Mouse (Mus musculus): ENCODE measurements around the gene Rbfox3. TPM values are rescaled to one million over a fixed set of nuclear protein-coding genes. Genes with fewer than 3 reads are reported as not detected.

The Rbfox3 gene
- polyA plus RNA-seq, 1 experiment = 163 TPM

- peaks cover 59% of the 10 kb centered on the region for H3K4me1 ChIP-seq (ENCODE audit: control insufficient read depth, insufficient read depth, low read length)
- H3K27me3 ChIP-seq (ENCODE audit: control insufficient read depth, insufficient read depth, low read length) = no peaks in the 10 kb centered on the region
- WGBS = 13% methylated on average over 15 of the region's 15 CpGs
- TF ChIP-seq CTCF (IDR thresholded peaks at IDR 0.05; ENCODE audit: borderline replicate concordance, insufficient read depth, low read depth, low read length) = no peak
- TF ChIP-seq POLR2A (IDR thresholded peaks at IDR 0.05; ENCODE audit: borderline replicate concordance, insufficient read depth, low read length) = no peak
- peak in 1 of 2 experiments; percentile 37 for DNase-seq
- no peak overlapping the region for H3K27ac ChIP-seq (ENCODE audit: insufficient read depth, low read length)
- H3K4me3 ChIP-seq (replicated peaks; ENCODE audit: insufficient read depth, low read depth, low read length) = no peak overlapping the region
These were observed 334.1 kb downstream of the Rbfox3 start for GRCm38 (mm10) chr11:118577271-118577670.

DNA sequence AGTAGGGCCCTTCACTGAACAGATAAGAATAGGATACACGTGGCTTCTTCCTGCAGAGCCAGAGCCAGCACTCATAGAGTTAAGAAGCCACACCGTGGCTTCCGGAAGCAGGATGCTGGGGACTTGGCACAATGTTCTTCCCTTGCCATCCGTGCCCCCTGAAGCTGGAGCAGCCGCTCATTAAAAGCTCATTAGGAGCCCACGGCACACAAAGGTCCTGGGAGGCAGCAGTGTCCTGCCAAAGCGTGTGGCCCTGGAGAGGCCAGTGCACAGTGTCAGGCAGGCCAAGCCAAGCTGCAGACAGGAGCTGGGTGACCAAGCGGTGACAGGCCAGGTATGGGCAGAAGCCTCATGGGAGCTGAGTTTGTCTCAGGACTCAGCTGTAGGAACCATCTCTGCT, 334.8 kb downstream of the Rbfox3 start:
- no peak for TF ChIP-seq CTCF (IDR thresholded peaks at IDR 0.05; ENCODE audit: borderline replicate concordance, insufficient read depth, low read depth, low read length)
- no peak for TF ChIP-seq POLR2A (IDR thresholded peaks at IDR 0.05; ENCODE audit: borderline replicate concordance, insufficient read depth, low read length)
- DNase-seq = peak; percentile 48 to 50
- Histone ChIP-seq H3K4me3 (replicated peaks; ENCODE audit: insufficient read depth, low read depth, low read length) (no peak overlapping the region), H3K27ac (ENCODE audit: insufficient read depth, low read length) (no peak overlapping the region), H3K4me1 (ENCODE audit: control insufficient read depth, insufficient read depth, low read length) (peaks cover 61% of the 10 kb centered on the region), H3K27me3 (ENCODE audit: control insufficient read depth, insufficient read depth, low read length) (no peaks in the 10 kb centered on the region)
- WGBS = 2% methylated on average over 8 of the region's 8 CpGs

- WGBS = 66% methylated on average over 5 of the region's 5 CpGs
- Histone ChIP-seq H3K27ac (ENCODE audit: insufficient read depth, low read length) (no peak overlapping the region), H3K4me3 (replicated peaks; ENCODE audit: insufficient read depth, low read depth, low read length) (no peak overlapping the region), H3K4me1 (ENCODE audit: control insufficient read depth, insufficient read depth, low read length) (peaks cover 59% of the 10 kb centered on the region), H3K27me3 (ENCODE audit: control insufficient read depth, insufficient read depth, low read length) (no peaks in the 10 kb centered on the region)
- TF ChIP-seq POLR2A (IDR thresholded peaks at IDR 0.05; ENCODE audit: borderline replicate concordance, insufficient read depth, low read length) = no peak
- TF ChIP-seq CTCF (IDR thresholded peaks at IDR 0.05; ENCODE audit: borderline replicate concordance, insufficient read depth, low read depth, low read length) = no peak
- DNase-seq = no peak
These were observed 337.0 kb downstream of the Rbfox3 start for GRCm38 (mm10) chr11:118574418-118574817.

- Histone ChIP-seq H3K27me3 (ENCODE audit: control insufficient read depth, insufficient read depth, low read length) (no peaks in the 10 kb centered on the region), H3K4me3 (replicated peaks; ENCODE audit: insufficient read depth, low read depth, low read length) (no peak overlapping the region), H3K27ac (ENCODE audit: insufficient read depth, low read length) (no peak overlapping the region), H3K4me1 (ENCODE audit: control insufficient read depth, insufficient read depth, low read length) (peaks cover 54% of the 10 kb centered on the region)
- peak; percentile 53 to 79 for DNase-seq
- WGBS = 5% methylated on average over 3 of the region's 3 CpGs
- TF ChIP-seq POLR2A (IDR thresholded peaks at IDR 0.05; ENCODE audit: borderline replicate concordance, insufficient read depth, low read length) = no peak
- peak; percentile 87 for TF ChIP-seq CTCF (IDR thresholded peaks at IDR 0.05; ENCODE audit: borderline replicate concordance, insufficient read depth, low read depth, low read length)
These were observed 337.8 kb downstream of the Rbfox3 start for GRCm38 (mm10) chr11:118573569-118573968.

GRCm38 (mm10) chr11:118573000-118573399, 338.4 kb downstream of the Rbfox3 start:
- no peak for TF ChIP-seq POLR2A (IDR thresholded peaks at IDR 0.05; ENCODE audit: borderline replicate concordance, insufficient read depth, low read length)
- no peak for TF ChIP-seq CTCF (IDR thresholded peaks at IDR 0.05; ENCODE audit: borderline replicate concordance, insufficient read depth, low read depth, low read length)
- H3K4me3 ChIP-seq (replicated peaks; ENCODE audit: insufficient read depth, low read depth, low read length) = no peak overlapping the region
- H3K27me3 ChIP-seq (ENCODE audit: control insufficient read depth, insufficient read depth, low read length) = no peaks in the 10 kb centered on the region
- H3K27ac ChIP-seq (ENCODE audit: insufficient read depth, low read length) = no peak overlapping the region
- DNase-seq = peak; percentile 49 to 53
- H3K4me1 ChIP-seq (ENCODE audit: control insufficient read depth, insufficient read depth, low read length) = peaks cover 53% of the 10 kb centered on the region
- WGBS = 23% methylated on average over 7 of the region's 7 CpGs

DNA sequence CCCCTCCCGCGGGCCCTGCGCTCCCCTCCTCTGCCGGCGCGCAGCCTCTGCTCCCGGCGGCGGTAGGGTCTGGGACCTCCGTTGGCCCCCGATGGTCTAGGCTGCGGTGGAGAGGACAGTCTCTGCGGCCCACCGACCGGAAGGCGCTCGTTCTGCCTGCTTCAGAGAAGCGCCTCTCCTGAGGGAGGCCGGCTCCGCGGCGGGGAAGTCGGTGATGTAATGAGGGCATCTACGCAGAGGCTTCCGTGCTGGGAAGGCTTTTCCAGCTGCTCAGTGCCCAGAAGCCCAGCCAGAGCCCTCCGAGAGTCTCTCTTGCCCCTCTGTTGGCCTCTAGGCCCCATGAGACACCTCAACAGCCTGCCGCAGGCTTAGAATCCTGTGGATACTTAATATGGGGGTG, 341.2 kb downstream of the Rbfox3 start:
- Histone ChIP-seq H3K27me3 (ENCODE audit: control insufficient read depth, insufficient read depth, low read length) (no peaks in the 10 kb centered on the region), H3K27ac (ENCODE audit: insufficient read depth, low read length) (no peak overlapping the region), H3K4me1 (ENCODE audit: control insufficient read depth, insufficient read depth, low read length) (peaks cover 47% of the 10 kb centered on the region), H3K4me3 (replicated peaks; ENCODE audit: insufficient read depth, low read depth, low read length) (peak overlapping the region; percentile 10)
- TF ChIP-seq POLR2A (IDR thresholded peaks at IDR 0.05; ENCODE audit: borderline replicate concordance, insufficient read depth, low read length) (no peak), CTCF (IDR thresholded peaks at IDR 0.05; ENCODE audit: borderline replicate concordance, insufficient read depth, low read depth, low read length) (no peak)
- no peak for DNase-seq
- 6% methylated on average over 27 of the region's 27 CpGs for WGBS

DNA sequence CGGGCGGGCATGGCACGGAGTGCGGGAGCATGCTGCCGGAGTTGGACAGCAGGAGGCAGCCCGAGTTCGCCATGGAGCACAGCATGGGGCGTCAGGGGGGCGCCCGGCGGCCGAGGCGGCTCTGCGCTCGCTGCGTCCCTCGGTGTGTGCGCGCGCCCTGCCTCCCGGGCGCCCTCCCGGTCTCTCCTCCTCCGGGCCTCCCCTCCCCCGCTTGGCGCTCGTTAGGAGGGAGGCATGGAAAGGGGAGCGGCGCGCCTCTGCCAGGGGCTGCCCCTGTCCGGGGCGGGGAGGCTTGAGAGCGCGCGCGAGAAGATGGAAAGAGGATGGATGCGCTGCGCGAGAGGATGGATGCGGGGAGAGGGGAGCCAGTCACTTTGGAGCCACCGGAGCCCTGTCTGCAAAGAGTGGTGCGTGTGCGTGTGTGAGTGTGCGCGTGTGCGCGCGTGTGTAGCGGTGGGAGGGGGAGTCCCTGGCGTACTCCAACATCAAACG, 341.8 kb downstream of the Rbfox3 start:
- 1% methylated on average over 34 of the region's 51 CpGs for WGBS
- TF ChIP-seq POLR2A (IDR thresholded peaks at IDR 0.05; ENCODE audit: borderline replicate concordance, insufficient read depth, low read length) (no peak), CTCF (IDR thresholded peaks at IDR 0.05; ENCODE audit: borderline replicate concordance, insufficient read depth, low read depth, low read length) (no peak)
- H3K27me3 ChIP-seq (ENCODE audit: control insufficient read depth, insufficient read depth, low read length) = no peaks in the 10 kb centered on the region
- DNase-seq = peak in 1 of 2 experiments; percentile 35
- H3K4me3 ChIP-seq (replicated peaks; ENCODE audit: insufficient read depth, low read depth, low read length) = peak overlapping the region; percentile 31
- H3K4me1 ChIP-seq (ENCODE audit: control insufficient read depth, insufficient read depth, low read length) = peaks cover 49% of the 10 kb centered on the region
- no peak overlapping the region for H3K27ac ChIP-seq (ENCODE audit: insufficient read depth, low read length)

DNA sequence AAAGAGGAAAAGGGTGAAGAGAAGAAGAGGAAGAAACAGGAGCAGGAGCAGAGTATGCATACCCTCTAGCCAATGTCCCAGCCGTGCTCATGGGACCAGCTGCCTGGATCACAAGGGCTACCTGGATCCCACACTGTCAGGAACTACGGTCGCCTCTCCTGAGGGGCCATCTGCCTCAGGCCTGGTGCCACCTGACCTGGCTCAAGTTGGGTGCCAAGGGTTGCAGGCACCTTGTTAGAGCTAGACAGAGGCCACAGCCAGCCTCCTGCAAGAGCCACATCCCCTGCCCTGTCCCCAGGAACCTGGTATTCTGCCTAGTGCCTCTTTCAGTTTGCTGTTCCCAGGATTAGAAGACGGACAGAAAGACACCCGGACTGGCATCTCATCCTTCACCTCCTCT, 347.5 kb downstream of the Rbfox3 start:
- Histone ChIP-seq H3K27me3 (ENCODE audit: control insufficient read depth, insufficient read depth, low read length) (no peaks in the 10 kb centered on the region), H3K4me1 (ENCODE audit: control insufficient read depth, insufficient read depth, low read length) (peaks cover 58% of the 10 kb centered on the region), H3K27ac (ENCODE audit: insufficient read depth, low read length) (no peak overlapping the region), H3K4me3 (replicated peaks; ENCODE audit: insufficient read depth, low read depth, low read length) (no peak overlapping the region)
- DNase-seq = peak; percentile 68 to 77
- WGBS = 9% methylated on average over 5 of the region's 5 CpGs
- TF ChIP-seq POLR2A (IDR thresholded peaks at IDR 0.05; ENCODE audit: borderline replicate concordance, insufficient read depth, low read length) (no peak), CTCF (IDR thresholded peaks at IDR 0.05; ENCODE audit: borderline replicate concordance, insufficient read depth, low read depth, low read length) (no peak)
